Mouse (Mus musculus) testis, adult 2 months (tissue): Measurements from ENCODE around the gene Armc3.

ENCODE experiments used
- CTCF ChIP-seq: fragments of 200-500 bp; IDR thresholded peaks from 2 replicates; pipeline ENCODE4 v1.5.1; 2012; ENCODE audit warnings: low read depth, mild to moderate bottlenecking, inconsistent platforms, low read length, moderate library complexity; ENCODE audit not compliant: control insufficient read depth, insufficient read depth, insufficient replicate concordance
- POLR2A ChIP-seq: fragments of 200-500 bp; IDR thresholded peaks from 2 replicates; pipeline ENCODE4 v1.6.1; 2012; ENCODE audit warnings: low read depth, mild to moderate bottlenecking, inconsistent platforms, low read length, moderate library complexity; ENCODE audit not compliant: control insufficient read depth

DNA sequence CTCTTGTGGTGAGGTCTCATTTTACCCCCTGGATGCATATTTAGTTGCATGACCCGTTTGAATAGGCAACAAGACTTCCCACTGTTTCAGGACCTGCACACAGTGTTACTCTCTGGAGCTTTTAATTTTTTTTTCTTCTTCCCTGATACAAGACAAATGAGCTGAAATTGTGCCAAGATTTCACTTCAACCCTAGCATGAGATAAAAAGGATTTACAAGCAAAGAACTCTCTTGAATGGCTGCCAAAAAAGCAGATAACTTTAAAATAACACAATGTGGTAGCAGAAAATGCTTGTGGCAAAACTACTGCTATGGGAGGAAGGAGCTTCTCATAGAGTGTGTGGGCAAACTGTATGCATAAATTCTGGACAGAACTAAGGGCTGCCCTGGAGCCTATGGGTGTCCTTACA is 22.3 kb upstream of the Armc3 start:
- TF ChIP-seq POLR2A = no peak
- TF ChIP-seq CTCF = no peak
